Mouse (Mus musculus) bone marrow, adult 2 months (tissue): Measurements from ENCODE around the gene Nphs1.

Source experiments
- CTCF ChIP-seq: fragments of 200-500 bp; IDR thresholded peaks from 2 replicates; pipeline ENCODE4 v1.5.1; 2011; ENCODE audit warnings: low read length, control low read depth; ENCODE audit not compliant: control insufficient read depth, insufficient read depth
- POLR2A ChIP-seq: fragments of 200-500 bp; IDR thresholded peaks from 2 replicates; pipeline ENCODE4 v1.6.1; 2011; ENCODE audit warnings: low read depth, mild to moderate bottlenecking, control low read depth, low read length, borderline replicate concordance; ENCODE audit not compliant: control insufficient read depth

GRCm38 (mm10) chr7:30453766-30454165, 4.3 kb upstream of the Nphs1 start:
- TF ChIP-seq CTCF (no peak), POLR2A (no peak)
